Mouse (Mus musculus) neural tube, embryonic 12.5 days (tissue): ENCODE results near the gene Ppp1r21. TPM values are rescaled to one million over a fixed set of nuclear protein-coding genes. Genes with fewer than 3 reads are reported as not detected.

Experiments used
- ATAC-seq: fragments of 200-750 bp; cut with Nextera tagmentation; 2 replicates; pipeline ENCODE4 v1.8.0; 2017; ENCODE audit warnings: low read depth, mild to moderate bottlenecking, moderate TSS enrichment, moderate library complexity; ENCODE audit not compliant: low FRiP score
- H3K27ac ChIP-seq: fragments of 300-500 bp; sonication (generic); 2 replicates; pipeline ENCODE4 v1.5.1; 2016
- H3K27me3 ChIP-seq: fragments of 300-500 bp; sonication (generic); replicated peaks from 2 replicates; pipeline ENCODE4 v1.6.1; 2016; ENCODE audit warnings: mild to moderate bottlenecking
- H3K36me3 ChIP-seq: fragments of 300-500 bp; sonication (generic); 2 replicates; pipeline ENCODE4 v1.6.1; 2016; ENCODE audit warnings: mild to moderate bottlenecking
- H3K4me1 ChIP-seq: fragments of 300-500 bp; sonication (generic); 2 replicates; pipeline ENCODE4 v1.6.1; 2016
- H3K4me2 ChIP-seq: fragments of 300-500 bp; sonication (generic); replicated peaks from 2 replicates; pipeline ENCODE4 v1.6.1; 2016; ENCODE audit warnings: mild to moderate bottlenecking
- H3K4me3 ChIP-seq: fragments of 300-500 bp; sonication (generic); 2 replicates; pipeline ENCODE4 v1.5.1; 2016
- H3K9ac ChIP-seq: fragments of 300-500 bp; sonication (generic); 2 replicates; pipeline ENCODE4 v1.6.1; 2016; ENCODE audit warnings: mild to moderate bottlenecking
- H3K9me3 ChIP-seq: fragments of 300-500 bp; sonication (generic); 2 replicates; pipeline ENCODE4 v1.6.1; 2016; ENCODE audit warnings: mild to moderate bottlenecking
- WGBS: fragments of 180-500 bp; shearing (Covaris S2); methylation state at CpG from one replicate; pipeline ENCODE4 v1.1.7; 2016; 5-methylcytosine and 5-hydroxymethylcytosine counted together
- polyA plus RNA-seq: library from polyadenylated mRNA; unstranded; fragments of >200 nt; fragmentation: Nextera tagmentation; extraction: Ambion mirVana; gene quantifications from 2 replicates; pipeline ENCODE4 v1.2.1, GENCODE M21; 2016

The Ppp1r21 gene
- polyA plus RNA-seq, 1 experiment from 2014 or later = 33.3 TPM

DNA sequence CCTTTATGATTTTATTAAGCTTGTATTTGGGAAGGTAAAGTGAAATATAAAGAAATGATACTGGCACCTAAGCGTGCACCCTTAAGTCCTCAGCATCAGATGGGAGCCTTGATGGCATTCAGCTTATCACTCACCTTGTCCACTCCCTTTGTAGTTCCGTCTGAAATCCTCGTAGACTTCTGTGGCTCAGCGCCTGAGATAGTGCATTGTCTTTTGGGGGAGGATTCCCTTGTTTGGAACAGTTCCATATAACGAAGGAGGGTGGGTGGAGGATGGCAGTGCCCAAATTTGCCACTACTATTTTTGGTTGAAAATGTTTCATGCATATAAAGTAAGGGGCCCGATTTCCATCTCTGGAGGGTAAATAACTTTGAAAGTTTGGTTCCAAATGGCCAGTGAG is 1.3 kb downstream of the Ppp1r21 start:
- no peak overlapping the region for H3K27ac ChIP-seq
- no peak for ATAC-seq
- H3K4me2 ChIP-seq = peak overlapping the region; percentile 72
- WGBS = 66% methylated on average over 6 of the region's 6 CpGs
- H3K4me1 ChIP-seq = peaks cover 13% of the 10 kb centered on the region
- H3K9me3 ChIP-seq = no peaks in the 10 kb centered on the region
- H3K4me3 ChIP-seq = no peak overlapping the region
- H3K9ac ChIP-seq = no peak overlapping the region
- no peaks in the 10 kb centered on the region for H3K36me3 ChIP-seq
- H3K27me3 ChIP-seq = no peaks in the 10 kb centered on the region

GRCm38 (mm10) chr17:88537842-88538430 is 8.0 kb downstream of the Ppp1r21 start:
- Histone ChIP-seq H3K4me1 (peaks cover 6% of the 10 kb centered on the region), H3K27ac (no peak overlapping the region), H3K27me3 (no peaks in the 10 kb centered on the region), H3K9ac (no peak overlapping the region), H3K9me3 (no peaks in the 10 kb centered on the region), H3K4me2 (no peak overlapping the region), H3K4me3 (no peak overlapping the region), H3K36me3 (no peaks in the 10 kb centered on the region)
- no peak for ATAC-seq
- 94% methylated on average over 8 of the region's 8 CpGs for WGBS

DNA sequence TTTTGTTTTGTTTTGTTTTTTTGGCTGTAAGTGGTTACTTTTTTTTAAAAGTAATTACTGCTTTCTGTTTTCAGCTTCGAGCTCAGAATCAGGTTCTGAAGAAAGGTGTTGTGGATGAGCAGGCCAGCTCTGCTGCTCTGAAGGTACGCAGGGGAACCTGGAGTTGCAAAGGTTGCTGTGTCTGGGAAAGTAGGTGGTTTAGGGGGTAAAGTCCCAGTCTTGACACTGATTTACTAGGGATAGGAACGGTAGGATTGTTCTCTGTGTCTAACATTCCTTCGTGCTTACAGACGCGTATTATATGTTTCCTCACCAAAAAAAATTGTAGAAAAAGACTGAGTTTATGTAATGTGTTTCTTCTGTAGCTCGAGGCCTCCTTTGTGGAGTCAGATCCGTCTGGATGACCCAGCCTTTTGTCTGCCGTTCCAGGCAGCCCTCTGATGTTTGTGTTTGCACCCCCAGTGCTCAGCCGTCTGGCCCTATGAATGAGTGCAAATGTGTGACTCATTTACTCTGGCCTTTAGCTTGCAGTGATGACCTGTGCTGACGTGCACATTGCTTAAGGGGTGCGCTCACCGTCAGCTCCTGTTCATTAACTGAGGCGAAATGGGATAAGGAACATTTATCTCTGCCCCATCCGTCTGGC is 13.0 kb downstream of the Ppp1r21 start:
- Histone ChIP-seq H3K4me3 (no peak overlapping the region), H3K4me1 (peaks cover 11% of the 10 kb centered on the region), H3K27me3 (no peaks in the 10 kb centered on the region), H3K27ac (no peak overlapping the region), H3K4me2 (no peak overlapping the region), H3K9me3 (no peaks in the 10 kb centered on the region), H3K9ac (no peak overlapping the region), H3K36me3 (peaks cover 19% of the 10 kb centered on the region)
- WGBS = 25% methylated on average over 15 of the region's 15 CpGs
- ATAC-seq = peak; percentile 68

DNA sequence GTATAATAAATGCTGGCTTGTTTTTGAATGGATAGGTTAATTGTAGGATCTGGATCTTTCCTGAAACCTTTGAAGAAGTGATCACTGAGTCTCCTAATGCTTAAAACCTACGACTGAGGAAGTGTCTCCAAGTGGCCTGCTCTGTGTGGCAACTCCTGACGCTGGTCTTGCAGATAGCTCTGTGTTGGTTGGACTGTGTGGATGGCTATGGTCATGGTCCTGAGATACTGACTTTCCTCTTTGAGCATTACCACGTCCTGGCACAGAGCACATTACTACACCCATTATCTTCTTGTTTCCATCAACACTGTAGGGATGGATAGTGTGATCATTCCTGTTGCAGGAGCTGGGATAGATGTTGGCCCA is 13.5 kb downstream of the Ppp1r21 start:
- Histone ChIP-seq H3K27me3 (no peaks in the 10 kb centered on the region), H3K9ac (no peak overlapping the region), H3K4me1 (peaks cover 11% of the 10 kb centered on the region), H3K36me3 (peaks cover 19% of the 10 kb centered on the region), H3K4me3 (no peak overlapping the region), H3K9me3 (no peaks in the 10 kb centered on the region), H3K4me2 (no peak overlapping the region), H3K27ac (no peak overlapping the region)
- WGBS = 72% methylated on average over 3 of the region's 3 CpGs
- ATAC-seq = no peak

GRCm38 (mm10) chr17:88545217-88545784 is 15.4 kb downstream of the Ppp1r21 start:
- Histone ChIP-seq H3K4me3 (no peak overlapping the region), H3K9me3 (no peaks in the 10 kb centered on the region), H3K27ac (no peak overlapping the region), H3K9ac (no peak overlapping the region), H3K4me2 (no peak overlapping the region), H3K27me3 (no peaks in the 10 kb centered on the region), H3K36me3 (peaks cover 29% of the 10 kb centered on the region), H3K4me1 (peaks cover 11% of the 10 kb centered on the region)
- no peak for ATAC-seq
- WGBS = 87% methylated on average over 15 of the region's 15 CpGs

DNA sequence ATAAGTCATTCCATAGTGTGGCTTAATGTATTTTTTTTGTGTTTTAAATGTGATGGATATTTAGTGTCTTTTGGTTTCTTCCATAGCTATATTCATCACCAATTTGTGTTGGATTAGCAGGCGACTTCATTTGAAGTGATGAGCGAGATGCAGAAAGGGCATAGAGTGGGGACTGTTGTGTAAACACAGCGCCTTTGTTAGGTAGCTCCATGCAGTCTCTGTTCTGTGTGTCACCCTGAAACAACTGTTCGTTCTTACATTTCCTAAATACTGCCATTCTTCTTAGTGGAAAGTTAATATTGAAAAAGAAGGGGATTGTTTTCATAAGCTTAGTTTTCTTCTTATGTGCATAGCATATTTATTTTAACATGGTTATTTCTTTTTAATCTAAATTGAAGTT is 16.8 kb downstream of the Ppp1r21 start:
- no peak overlapping the region for H3K4me3 ChIP-seq
- ATAC-seq = no peak
- no peak overlapping the region for H3K27ac ChIP-seq
- no peak overlapping the region for H3K4me2 ChIP-seq
- H3K9me3 ChIP-seq = no peaks in the 10 kb centered on the region
- H3K36me3 ChIP-seq = peaks cover 29% of the 10 kb centered on the region
- peaks cover 11% of the 10 kb centered on the region for H3K4me1 ChIP-seq
- no peaks in the 10 kb centered on the region for H3K27me3 ChIP-seq
- no peak overlapping the region for H3K9ac ChIP-seq
- 88% methylated on average over 4 of the region's 4 CpGs for WGBS

DNA sequence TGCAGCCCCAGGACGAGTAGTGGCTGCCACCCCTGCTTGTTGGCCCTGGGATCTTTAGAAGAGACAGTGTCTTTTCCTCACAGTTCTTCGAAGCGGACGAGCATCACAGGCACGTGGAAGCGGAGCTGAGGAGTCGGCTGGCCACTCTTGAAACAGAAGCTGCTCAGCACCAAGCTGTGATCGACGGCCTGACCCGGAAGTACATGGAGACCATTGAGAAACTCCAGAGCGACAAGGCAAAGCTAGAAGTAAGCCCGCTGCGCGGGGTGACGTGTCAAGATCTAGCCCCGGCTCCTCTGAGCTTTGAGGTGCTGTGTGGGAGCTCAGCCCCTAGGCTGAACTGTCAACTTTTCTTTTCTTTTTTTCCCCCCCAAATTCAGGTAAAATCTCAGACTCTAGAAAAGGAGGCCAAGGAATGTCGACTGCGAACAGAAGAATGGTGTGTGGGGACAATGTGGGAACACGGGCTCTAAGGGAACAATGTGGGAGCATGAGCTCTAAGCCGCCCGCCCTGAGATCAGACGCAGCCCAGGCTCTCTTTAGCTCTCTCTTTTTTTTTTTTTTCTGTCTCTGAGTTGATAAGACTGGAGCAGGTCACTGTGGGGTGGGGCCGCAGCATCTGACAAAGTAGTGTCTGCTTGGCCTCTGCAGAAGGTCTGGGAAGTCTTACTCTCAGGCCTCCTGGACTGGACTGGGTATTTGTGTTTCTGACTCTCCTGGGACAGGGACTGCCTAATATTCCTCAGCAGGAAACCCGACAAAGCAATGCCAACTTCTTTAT is 19.7 kb downstream of the Ppp1r21 start:
- H3K36me3 ChIP-seq = peaks cover 32% of the 10 kb centered on the region
- H3K27ac ChIP-seq = no peak overlapping the region
- no peak overlapping the region for H3K4me3 ChIP-seq
- no peaks in the 10 kb centered on the region for H3K27me3 ChIP-seq
- 90% methylated on average over 24 of the region's 24 CpGs for WGBS
- H3K9ac ChIP-seq = no peak overlapping the region
- peaks cover 8% of the 10 kb centered on the region; the same call in 1 of the 2 replicates for H3K4me1 ChIP-seq
- no peak overlapping the region for H3K4me2 ChIP-seq
- no peak for ATAC-seq
- H3K9me3 ChIP-seq = no peaks in the 10 kb centered on the region

DNA sequence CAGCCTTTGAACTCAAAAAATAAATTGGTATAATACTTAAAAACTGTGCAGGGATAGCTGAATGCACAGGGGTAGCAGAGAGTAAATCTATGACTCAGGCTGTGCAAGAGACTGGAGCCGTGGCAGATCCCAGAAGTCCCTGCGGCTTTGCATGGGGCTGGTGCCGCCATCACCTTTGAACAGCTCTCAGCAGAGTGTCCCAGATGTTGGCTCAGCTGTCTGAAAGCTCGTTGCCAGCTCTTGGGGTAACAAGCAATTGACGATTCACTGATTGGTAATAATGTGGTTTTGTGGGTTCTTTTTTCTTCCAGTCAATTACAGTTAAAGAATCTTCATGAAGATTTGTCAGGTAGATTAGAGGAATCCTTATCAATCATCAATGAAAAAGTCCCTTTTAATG is 20.4 kb downstream of the Ppp1r21 start:
- no peaks in the 10 kb centered on the region for H3K9me3 ChIP-seq
- H3K4me2 ChIP-seq = no peak overlapping the region
- no peak overlapping the region for H3K9ac ChIP-seq
- no peak overlapping the region for H3K27ac ChIP-seq
- ATAC-seq = no peak
- no peaks in the 10 kb centered on the region for H3K27me3 ChIP-seq
- H3K36me3 ChIP-seq = peaks cover 33% of the 10 kb centered on the region
- WGBS = 78% methylated on average over 5 of the region's 5 CpGs
- H3K4me3 ChIP-seq = no peak overlapping the region
- H3K4me1 ChIP-seq = peaks cover 8% of the 10 kb centered on the region; the same call in 1 of the 2 replicates

- H3K4me1 ChIP-seq = peaks cover 8% of the 10 kb centered on the region; the same call in 1 of the 2 replicates
- H3K4me2 ChIP-seq = no peak overlapping the region
- 70% methylated on average over 10 of the region's 10 CpGs for WGBS
- H3K4me3 ChIP-seq = no peak overlapping the region
- H3K9me3 ChIP-seq = no peaks in the 10 kb centered on the region
- peaks cover 34% of the 10 kb centered on the region for H3K36me3 ChIP-seq
- no peaks in the 10 kb centered on the region for H3K27me3 ChIP-seq
- no peak overlapping the region for H3K27ac ChIP-seq
- no peak for ATAC-seq
- no peak overlapping the region for H3K9ac ChIP-seq
Observed at GRCm38 (mm10) chr17:88550981-88551940, 21.3 kb downstream of the Ppp1r21 start.

GRCm38 (mm10) chr17:88552556-88552955 is 22.6 kb downstream of the Ppp1r21 start:
- H3K4me1 ChIP-seq = peaks cover 8% of the 10 kb centered on the region; the same call in 1 of the 2 replicates
- H3K9ac ChIP-seq = no peak overlapping the region
- H3K9me3 ChIP-seq = no peaks in the 10 kb centered on the region
- H3K4me3 ChIP-seq = no peak overlapping the region
- H3K36me3 ChIP-seq = peaks cover 39% of the 10 kb centered on the region
- H3K27ac ChIP-seq = no peak overlapping the region
- no peak overlapping the region for H3K4me2 ChIP-seq
- 28% methylated on average over 6 of the region's 6 CpGs for WGBS
- ATAC-seq = no peak
- H3K27me3 ChIP-seq = no peaks in the 10 kb centered on the region

- no peak overlapping the region for H3K27ac ChIP-seq
- H3K36me3 ChIP-seq = peaks cover 36% of the 10 kb centered on the region
- peaks cover 8% of the 10 kb centered on the region; the same call in 1 of the 2 replicates for H3K4me1 ChIP-seq
- H3K27me3 ChIP-seq = no peaks in the 10 kb centered on the region
- no peak overlapping the region for H3K4me2 ChIP-seq
- no peak overlapping the region for H3K4me3 ChIP-seq
- 49% methylated on average over 8 of the region's 8 CpGs for WGBS
- ATAC-seq = peak; percentile 53
- H3K9me3 ChIP-seq = no peaks in the 10 kb centered on the region
- no peak overlapping the region for H3K9ac ChIP-seq
Observed at GRCm38 (mm10) chr17:88553001-88553449, 23.1 kb downstream of the Ppp1r21 start.
